Mouse (Mus musculus): Measurements from ENCODE around the gene Gm6377. TPM values are rescaled to one million over a fixed set of nuclear protein-coding genes. Genes with fewer than 3 reads are reported as not detected.

The Gm6377 gene
- polyA plus RNA-seq (2014; fragmentation: Illumina TruSeq; extraction: RNeasy Lipid Tissue Mini Kit (QIAGEN cat#74804); ENCODE audit: low read depth, low replicate concordance): 0.07 TPM

DNA sequence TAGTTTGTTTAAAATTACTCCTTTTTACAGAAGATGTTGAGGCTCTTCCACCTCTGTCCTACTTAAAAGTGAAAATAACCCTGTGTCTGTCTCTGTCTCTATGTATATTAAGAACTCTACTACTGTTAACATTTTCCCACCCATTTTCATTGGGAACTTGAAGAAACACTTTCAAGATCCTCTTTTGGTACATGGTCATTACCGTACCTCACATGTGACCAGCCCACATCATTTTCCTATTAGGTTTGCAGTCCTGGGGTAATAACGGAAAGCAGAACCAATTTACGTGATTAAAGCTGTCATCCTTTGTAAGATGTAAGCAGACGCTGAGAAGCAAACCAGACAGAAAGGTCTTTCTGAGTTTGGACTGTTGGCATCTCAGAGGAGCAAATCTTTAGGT, at the start of gene Gm6377:
Gm6377 (plus strand) TSS at position 289 of the 400 bp plus-strand sequence.

Other genes starting within 250 kb of the Gm6377 start
- gene Hmgn5, start 183.4 kb upstream of the Gm6377 start, polyA plus RNA-seq (2014; fragmentation: Illumina TruSeq; extraction: RNeasy Lipid Tissue Mini Kit (QIAGEN cat#74804); ENCODE audit: low read depth, low replicate concordance): 59.7 TPM
- gene Sh3bgrl, start 101.4 kb upstream of the Gm6377 start, polyA plus RNA-seq (2014; fragmentation: Illumina TruSeq; extraction: RNeasy Lipid Tissue Mini Kit (QIAGEN cat#74804); ENCODE audit: low read depth, low replicate concordance): 36.7 TPM